Mouse (Mus musculus) right cerebral cortex, postnatal 10 days (tissue): ENCODE measurements around the gene D7Ertd443e.
A peak's percentile ranks its signal among the peaks of the same experiment; 100 is the strongest.

Experiments used
- DNase-seq, 2 experiments: peaks; one replicate each; pipeline ENCODE4 v3.0.0; 2021; ENCODE audit warnings: low spot score in 2 of 2

D7Ertd443e gene

DNA sequence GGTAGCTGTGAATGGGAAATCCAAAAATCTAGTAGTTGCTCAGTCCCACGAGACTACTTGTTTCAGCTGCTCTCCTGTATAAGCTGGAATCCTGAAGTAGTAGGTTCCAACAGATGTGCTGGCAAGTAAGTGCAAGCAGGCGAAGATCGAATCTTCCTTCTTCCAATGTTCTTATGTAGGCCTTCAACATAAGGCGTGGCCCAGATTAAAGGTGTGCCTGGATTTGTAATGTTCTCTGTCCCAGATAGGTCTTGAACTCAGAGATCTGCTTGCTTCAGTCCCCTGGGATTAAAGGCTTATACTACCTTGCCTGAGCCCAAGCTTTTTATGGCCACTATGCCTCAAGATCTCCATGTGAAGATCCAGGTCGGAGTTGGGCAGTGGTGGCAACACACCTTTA, at the start of gene D7Ertd443e:
Gene D7Ertd443e (minus strand): TSS at position 101 of the 400 bp plus-strand sequence.
- DNase-seq, result no peak

DNA sequence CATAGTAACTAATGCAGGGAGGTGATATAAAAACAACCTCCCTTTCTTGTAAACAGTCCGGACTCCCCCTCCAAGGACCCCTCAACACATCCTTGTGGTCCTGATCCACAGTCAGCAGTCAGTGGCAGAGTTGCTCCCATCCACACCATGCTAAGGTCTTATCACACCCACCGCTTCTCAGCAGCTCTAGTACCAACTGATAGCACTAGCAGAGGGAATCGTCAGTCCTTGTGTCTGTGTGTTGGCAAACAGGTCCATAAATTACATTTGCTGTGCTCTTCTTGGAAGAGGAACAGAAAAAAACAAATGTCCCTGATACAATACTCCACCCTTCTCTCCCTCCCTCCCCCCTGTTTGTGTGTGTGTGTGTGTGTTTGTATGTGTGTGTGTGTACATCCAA, 46.2 kb upstream of the D7Ertd443e start:
- no peak for DNase-seq

DNA sequence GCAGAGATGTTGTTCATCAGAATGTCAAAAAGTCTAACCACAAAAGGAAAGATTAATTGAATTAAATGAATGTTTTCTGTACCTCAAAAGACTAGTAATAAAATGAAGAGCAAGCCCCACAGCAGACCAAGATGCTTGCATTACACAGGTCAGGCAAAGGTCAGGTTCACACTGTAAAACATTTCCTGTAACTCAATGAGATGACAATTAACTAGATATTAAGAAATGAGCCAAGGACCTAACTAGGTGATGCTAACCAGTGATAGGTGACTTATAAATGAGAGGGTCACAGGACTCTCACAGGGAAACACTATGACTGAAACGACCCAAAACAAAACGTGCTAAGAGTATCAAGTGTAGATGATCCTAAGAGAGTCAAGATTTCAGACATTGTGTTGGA, 43.2 kb upstream of the D7Ertd443e start:
- no peak for DNase-seq

DNA sequence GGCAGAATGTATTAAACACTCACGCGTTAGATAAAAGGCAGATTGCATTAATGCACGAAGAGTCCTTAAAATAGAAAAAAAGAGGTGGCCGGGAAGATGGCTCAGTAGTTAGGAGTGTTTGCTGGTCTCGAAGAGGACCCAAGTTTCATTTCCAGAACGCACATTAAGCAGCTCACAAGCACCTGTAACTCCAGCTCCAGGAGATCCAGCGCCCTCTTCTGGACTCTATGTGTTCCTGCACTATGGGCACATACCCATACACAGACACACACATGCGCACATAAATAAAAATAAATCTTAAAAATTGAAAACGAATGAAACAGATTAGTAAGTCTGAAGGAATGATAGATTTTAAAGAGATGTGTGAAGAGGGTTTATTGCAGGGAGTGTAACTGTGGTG, 29.6 kb upstream of the D7Ertd443e start:
- no peak for DNase-seq

DNA sequence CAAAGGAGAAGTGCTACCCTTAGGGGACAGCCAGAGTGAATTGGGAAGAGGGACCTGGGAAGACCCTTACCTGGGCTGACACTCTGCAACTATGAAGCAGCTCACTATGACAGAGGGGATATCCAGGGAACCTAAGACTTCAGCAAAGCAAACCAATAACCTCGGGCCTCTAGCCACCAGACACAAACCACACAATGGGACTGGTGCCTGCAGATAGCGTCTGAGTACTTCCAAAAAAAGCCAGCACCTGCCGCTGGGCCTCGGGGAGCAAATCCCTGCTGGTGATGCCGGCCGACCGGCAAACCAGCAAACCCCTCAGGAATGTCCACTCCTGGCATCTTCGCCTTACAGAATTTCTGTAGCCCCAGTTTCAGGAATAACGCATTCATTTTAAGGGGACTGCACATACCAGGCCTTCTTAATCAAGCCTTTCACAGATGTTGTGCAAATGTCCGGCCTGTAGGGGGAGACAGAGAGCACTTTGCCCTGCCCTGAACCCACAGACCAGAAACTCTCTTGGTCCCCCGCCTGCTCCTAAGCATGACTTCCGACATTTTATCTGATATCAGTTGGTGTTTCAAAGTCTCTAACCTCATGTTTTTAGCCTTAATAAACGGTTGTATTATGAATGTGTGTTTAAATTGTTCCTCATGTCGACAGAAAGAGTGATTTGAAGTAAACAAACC, 28.7 kb upstream of the D7Ertd443e start:
- DNase-seq, result no peak

DNA sequence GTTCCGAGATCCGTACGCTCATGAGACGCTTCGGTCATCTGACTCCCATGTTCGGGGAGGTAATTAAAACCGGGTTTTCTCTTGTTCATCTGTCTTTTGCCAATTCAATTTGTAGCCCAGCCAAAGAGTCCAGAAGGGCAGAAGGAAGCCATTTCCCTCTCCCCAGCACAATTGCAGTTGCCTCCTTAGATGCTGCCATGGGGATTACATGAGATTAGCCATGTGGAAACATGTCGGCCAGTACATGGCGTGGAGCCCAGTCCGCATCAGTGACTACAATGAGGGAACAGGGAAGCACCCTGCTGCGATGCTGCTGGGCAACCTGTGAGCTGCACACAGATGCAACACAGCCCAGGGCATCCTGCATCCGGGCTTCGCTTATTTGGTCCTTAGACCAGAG, 23.2 kb upstream of the D7Ertd443e start:
- peak; percentile 47 to 61 for DNase-seq

DNA sequence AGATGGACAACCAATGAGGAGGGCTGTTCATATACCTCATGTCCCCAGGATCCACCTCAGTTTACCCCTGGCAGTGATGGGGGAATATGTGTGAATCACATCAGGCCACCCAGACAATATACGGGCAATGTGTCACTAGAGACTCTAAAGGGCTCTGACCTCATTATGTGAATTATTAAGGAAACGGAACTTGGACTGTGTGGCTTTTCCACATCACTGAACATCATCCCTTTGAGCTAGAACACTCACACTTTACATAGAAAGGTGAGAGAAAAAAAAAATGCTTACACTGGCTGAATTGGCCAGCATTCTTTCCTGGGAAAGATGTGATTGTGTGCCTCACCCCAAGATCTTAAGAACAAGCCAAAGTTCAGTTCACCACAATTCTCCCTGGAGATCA, 15.3 kb upstream of the D7Ertd443e start:
- DNase-seq, result no peak

DNA sequence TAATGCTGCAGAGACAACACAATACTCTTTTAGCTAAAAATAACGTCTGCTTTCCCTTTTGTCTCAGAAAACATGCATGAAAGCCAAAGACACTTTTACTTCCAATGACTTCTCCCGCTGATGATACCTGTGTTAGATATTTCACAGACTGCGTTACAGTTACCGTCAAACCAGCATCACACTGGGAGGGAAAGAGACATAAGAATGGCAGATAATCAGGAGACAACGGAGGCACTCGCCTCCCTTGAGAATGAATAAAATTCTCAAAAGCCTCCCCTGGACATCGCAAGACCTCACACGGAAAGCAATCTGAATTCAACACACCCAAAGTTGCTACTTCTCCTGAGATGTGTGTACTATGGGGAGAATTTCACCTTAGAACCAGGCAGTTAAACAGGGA, 11.3 kb upstream of the D7Ertd443e start:
- DNase-seq, result no peak

DNA sequence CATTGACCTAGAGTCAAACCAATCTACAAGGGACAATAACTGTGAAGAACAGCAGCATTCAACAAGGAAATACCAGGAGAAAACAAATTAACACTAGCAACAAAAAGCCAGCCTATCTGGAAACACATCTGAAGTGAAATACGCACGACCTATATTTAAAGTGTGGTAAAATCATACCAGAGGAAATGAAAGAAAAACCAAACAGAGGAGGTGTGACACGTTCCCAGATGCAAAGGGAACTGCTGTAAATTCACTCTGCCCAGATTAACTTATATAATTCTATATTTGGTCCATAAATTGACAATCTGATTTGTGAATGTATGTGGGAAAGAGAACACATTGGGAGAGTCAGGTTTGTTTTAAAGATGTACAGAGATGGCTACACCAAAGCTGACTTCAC, 2.7 kb downstream of the D7Ertd443e start:
- no peak for DNase-seq

DNA sequence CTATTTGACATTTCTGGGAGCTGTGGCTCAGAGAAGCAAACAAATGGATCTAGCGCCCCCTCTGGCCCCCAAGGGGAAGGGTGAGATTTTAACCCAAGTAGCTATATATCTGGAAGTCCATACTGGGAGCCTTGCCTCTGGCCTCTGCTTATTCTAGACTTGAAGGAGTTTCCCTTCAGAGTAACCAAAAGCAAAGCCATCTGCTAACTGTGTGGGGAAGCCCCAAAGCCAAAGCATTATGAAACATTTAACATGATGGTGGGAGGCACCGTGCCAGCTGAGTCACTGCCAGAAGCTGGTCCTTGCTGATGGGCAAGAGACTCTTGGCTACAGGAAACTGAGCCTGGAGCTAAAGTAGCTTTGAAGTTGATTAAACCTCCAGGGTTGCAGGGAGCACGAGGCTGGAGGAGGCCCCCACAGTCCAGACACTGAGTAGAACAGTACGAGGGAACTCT, 4.0 kb downstream of the D7Ertd443e start:
- DNase-seq, result peak; percentile 85 to 87

DNA sequence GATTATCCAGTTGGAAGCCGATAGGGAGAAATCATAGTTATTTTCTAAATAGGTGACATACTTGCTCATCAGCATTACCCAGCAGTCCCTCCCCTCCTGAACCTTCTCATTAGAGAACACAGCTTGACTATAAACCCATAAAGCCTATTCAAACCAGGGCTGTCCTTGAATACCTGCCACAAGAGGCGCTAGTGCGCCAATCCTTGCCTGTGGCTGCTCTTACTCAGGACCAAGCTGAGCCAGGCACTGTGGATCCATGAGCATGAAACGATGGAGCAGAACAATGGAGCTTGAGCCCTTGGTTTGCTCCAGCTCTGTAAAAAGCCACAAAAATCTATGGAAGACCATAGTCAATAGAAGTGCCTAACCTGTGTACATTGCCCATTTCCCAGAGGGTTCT, 7.2 kb downstream of the D7Ertd443e start:
- peak; percentile 54 to 74 for DNase-seq

DNA sequence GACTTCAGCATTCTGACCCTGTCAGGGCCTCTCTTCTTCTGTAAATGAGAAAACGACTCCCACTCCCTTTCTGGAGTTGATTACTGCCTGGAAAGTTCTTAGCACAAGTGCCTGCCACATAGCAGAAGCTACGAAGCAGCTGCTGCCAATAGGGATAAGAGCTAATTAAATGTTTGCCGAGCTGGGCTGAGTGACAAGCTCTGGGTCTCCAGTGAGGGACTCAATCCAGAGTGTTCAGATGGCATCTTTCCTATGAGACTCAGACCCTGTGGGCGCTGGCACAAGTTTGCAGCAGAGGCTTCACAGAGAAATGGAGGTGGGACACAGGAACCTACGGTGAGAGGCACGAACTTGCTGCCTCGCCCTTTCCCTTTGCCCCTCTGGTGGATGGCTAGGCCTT, 8.7 kb downstream of the D7Ertd443e start:
- peak; percentile 53 to 62 for DNase-seq

DNA sequence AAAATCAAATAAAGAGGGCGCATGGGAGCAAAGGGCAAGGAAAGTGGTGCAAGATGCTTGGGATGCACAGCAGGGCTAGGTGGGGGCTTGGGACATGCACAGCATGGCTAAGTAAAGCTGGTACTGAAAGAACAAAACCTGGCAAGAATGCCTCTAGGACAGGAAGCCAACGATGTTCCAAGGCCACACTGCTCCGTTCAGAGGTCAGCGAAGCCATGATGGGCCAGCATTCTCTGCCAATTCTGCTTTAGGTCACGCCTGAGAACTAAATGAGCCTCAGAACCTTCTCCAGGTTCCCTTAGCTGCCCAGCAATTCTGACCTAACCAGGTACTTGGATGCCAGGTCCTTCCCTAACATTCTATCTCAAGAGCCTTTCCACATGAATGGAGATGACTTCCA, 13.2 kb downstream of the D7Ertd443e start:
- no peak for DNase-seq

DNA sequence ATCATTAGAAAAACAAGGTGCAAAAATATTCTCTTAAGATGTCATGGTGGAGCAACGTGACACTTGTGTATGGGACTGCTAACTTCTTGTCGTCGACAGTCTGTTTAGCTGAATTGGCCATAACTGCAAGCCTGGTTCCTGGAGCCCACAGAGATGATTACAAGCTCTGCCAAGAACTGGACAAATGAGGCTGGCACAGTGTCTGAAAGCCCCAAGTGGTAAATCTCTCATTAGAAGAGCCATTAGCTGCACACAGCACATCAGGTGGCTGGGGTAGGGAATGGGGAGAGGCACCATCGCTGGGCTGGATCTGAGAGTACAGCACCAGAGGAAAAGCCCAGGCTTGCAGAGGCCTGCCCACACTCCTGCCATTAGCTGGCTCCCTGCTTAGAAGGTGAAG, 16.2 kb downstream of the D7Ertd443e start:
- no peak for DNase-seq

DNA sequence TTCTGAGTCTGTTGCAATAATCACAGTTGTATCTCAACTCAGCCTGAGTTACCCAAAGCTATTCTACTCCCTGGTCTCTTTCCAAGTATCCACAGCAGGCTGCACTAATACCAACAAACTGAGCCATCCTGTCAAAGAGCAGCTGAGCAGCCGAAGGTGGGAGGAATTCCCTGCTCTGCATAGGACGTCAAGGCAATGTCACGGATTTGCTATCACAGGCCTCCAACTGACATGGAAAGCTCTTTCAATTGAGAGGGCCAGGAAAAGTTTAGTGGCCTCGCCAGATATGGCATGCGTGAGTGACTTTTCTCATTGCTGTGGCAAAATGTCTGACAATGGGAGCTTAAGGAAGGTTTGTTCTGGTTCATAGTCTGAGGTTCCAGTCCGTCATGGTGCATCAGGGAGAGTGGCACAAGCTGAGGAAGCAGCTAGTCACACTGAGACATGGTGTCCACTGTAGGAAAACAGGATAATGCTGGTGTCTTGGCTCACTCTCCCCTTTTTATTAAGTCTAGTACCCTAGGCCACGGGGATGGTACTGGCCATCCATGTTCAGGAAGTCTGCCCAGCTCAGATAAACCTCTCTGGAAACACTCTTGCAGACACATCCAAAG, 23.1 kb downstream of the D7Ertd443e start:
- no peak for DNase-seq

DNA sequence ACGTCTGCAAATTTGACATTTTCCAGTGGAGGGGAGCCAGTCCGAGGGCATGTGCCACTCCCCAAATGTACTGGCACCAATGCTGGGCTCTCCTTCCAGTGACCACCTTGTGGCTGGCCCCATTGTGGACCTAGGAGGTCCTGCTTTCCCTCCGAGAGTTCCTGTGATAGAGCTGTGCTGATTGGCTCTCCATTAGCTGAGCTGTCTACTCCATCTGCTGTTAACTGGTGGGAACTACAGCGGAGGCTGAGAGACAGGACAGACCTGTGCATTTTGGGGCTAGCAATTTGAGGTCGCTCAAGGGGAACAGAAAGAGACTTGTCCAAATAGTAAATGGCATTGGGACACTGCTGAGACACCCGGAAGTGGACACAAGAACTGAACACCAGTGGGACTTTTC, 36.6 kb downstream of the D7Ertd443e start:
- DNase-seq, result peak; percentile 77 to 78

DNA sequence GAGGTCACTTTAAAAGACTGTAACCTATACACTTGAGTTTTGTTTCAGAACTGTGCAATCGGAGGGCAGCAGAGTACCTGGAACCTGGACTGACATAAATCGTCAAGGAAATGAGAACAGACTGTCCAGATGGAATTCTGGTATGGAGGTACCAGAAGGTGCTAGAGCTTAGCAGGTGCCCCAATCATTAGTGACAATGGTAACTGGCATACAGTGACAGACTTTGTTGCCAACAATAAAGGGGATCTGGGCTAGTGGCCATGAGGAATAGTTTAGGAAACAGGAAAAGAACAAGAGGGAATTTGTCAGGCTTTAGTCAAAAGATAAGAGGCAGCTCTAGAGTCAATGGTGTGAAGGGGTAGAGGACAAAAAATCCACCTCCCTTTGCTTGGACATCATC, 43.3 kb downstream of the D7Ertd443e start:
- no peak for DNase-seq

DNA sequence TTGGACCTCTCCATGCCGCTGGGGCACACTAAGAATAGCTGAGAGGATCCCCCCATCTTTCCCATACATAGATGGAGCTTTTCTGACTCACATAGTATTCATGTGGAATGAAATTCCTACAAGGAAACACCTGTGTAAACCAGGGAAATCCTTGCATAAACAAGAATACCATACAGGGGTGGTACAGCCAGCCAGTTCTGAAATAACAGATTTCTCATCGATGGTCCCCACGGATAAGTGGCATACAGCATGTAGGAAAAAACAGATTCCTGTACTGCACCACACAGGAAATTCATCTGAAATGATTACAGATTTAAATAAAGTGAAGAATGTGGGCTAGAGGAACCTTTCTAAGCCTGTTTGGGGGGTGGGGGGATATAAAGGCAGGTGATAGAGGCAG, 49.5 kb downstream of the D7Ertd443e start:
- no peak for DNase-seq

DNA sequence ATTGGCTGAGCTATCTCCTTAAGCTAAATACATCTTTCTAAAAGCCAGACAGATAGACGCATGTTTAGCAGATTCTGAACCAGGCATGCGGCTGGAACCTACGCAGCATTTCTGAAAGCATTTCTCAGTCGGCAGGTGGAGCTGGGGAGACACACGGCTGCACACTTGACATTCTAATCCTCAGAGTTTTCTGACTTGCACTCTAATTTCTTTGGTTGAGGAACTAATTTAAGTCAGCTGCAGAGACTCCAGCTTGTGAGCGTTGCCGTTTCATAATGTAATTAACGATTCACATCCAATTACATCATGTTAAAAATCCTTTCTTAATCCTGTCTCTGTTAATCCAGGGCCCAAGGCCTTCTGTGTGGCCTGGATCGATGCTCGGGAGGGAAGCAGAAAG, 64.5 kb downstream of the D7Ertd443e start:
- DNase-seq, result peak; percentile 53 to 59

DNA sequence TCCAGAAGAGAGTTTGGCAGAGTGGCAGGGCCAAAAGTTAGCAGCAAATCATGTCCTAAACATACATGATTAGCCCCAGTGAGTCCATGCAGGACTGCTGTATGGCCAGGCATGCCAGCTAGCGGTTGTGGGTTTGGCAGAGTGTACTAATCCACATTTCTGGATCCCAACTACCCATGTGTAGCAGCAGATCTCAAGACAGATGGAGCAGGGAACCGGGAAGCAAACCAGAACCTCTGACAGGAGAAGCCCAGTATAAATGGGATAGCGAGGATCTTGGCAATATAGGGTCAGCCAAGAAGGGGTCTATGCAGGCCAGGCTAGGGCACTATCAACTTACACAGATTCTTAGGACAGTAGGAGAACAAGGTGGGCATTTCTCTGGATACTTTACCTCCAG, 83.4 kb downstream of the D7Ertd443e start:
- peak; percentile 36 to 54 for DNase-seq

DNA sequence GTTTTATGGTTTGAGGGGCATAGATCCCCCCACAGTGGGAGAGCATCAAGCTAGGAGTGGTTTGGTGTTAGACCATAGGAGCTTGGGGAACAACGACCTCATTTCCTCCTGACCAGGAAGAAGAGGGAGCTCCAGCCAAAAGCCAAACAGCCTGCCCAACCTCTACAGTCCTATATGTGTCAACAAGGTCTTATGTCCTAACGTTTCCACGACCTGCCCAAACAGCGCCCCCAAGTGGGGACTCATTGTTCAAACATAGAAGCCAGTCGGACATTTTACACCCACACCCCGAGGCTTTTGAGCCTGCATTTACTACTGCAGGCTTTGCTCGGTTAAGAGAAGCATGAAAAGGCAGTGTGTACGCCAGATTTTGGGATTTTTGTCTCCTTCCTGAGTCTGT, 84.2 kb downstream of the D7Ertd443e start:
- DNase-seq, result no peak

DNA sequence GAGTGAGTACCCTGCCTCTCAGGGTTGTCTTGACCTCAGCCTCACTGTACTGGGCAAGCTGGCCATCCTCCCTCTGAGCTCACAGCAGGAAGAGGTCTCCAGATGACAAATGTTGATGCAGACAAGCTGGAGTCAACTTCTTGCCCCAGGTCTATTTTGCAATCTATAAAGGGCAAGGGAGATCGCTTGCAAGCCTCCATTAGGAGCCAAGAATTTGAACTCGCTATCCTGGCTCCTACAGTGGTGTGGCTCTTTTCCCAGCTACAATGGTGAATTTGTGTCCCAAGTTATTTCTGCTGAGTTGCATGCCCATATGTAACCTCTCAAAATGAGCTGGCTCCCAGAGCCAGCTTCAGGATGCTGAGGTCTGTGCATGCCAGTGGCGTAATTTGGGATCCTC, 92.7 kb downstream of the D7Ertd443e start:
- DNase-seq, result no peak

DNA sequence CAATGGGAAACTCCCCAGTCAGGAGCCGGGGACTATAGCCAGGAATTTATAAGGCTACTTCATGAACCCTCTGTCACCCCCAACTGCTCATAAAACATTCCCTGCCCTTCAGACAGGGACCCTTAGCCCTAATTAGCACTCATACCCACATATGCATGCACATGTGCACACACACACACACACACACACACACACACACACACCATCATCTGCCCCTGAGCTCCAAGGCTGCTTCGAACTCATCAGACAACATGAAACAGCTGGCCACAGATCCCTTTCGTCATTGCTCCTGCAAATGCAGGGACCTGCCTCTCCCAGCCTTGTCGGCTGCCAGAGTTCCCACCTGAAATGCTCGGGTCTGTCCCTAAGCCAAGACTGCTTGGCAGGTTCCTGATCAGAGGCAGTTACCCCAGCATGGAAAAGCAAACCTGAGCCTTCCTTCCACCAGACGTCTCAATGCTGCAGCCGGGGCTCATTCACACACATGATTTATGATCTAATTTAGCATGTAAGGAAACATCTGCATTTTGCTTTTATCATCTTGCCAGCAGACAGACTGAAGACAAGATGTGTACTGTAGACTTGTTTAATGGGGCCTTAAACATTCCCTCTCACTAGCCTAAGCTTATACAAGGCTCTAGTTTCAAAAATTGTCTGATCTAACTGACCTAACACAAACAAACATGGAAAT, 95.7 kb downstream of the D7Ertd443e start:
- no peak for DNase-seq
